Mouse (Mus musculus) liver, embryonic 12.5 days (tissue): ENCODE measurements around the gene Akap12. TPM values are rescaled to one million over a fixed set of nuclear protein-coding genes. Genes with fewer than 3 reads are reported as not detected.

ENCODE experiments used
- ATAC-seq: fragments of 200-750 bp; cut with Nextera tagmentation; 2 replicates; pipeline ENCODE4 v1.8.0; 2017; ENCODE audit warnings: moderate number of reproducible peaks, mild to moderate bottlenecking, moderate library complexity
- H3K27ac ChIP-seq: fragments of 300-500 bp; sonication (generic); 2 replicates; pipeline ENCODE4 v1.5.1; 2016; ENCODE audit warnings: mild to moderate bottlenecking
- H3K27me3 ChIP-seq: fragments of 300-500 bp; sonication (generic); replicated peaks from 2 replicates; pipeline ENCODE4 v1.6.1; 2016; ENCODE audit warnings: mild to moderate bottlenecking, moderate library complexity
- H3K36me3 ChIP-seq: fragments of 300-500 bp; sonication (generic); 2 replicates; pipeline ENCODE4 v1.6.1; 2016; ENCODE audit warnings: mild to moderate bottlenecking, moderate library complexity
- H3K4me1 ChIP-seq: fragments of 300-500 bp; sonication (generic); 2 replicates; pipeline ENCODE4 v1.6.1; 2016
- H3K4me2 ChIP-seq: fragments of 300-500 bp; sonication (generic); 2 replicates; pipeline ENCODE4 v1.6.1; 2016; ENCODE audit warnings: mild to moderate bottlenecking, moderate library complexity
- H3K4me3 ChIP-seq: fragments of 300-500 bp; sonication (generic); 2 replicates; pipeline ENCODE4 v1.5.1; 2016; ENCODE audit warnings: mild to moderate bottlenecking, moderate library complexity
- H3K9ac ChIP-seq: fragments of 300-500 bp; sonication (generic); 2 replicates; pipeline ENCODE4 v1.6.1; 2016; ENCODE audit warnings: mild to moderate bottlenecking, moderate library complexity
- H3K9me3 ChIP-seq: fragments of 300-500 bp; sonication (generic); replicated peaks from 2 replicates; pipeline ENCODE4 v1.6.1; 2016; ENCODE audit warnings: mild to moderate bottlenecking, moderate library complexity
- WGBS: fragments of 180-500 bp; shearing (Covaris S2); methylation state at CpG from one replicate; pipeline ENCODE4 v1.1.7; 2016; ENCODE audit not compliant: insufficient replicate concordance; 5-methylcytosine and 5-hydroxymethylcytosine counted together
- polyA plus RNA-seq: library from polyadenylated mRNA; unstranded; fragments of >200 nt; fragmentation: Nextera tagmentation; extraction: Ambion mirVana; gene quantifications from 2 replicates; pipeline ENCODE4 v1.2.1, GENCODE M21; 2016

The Akap12 gene
- polyA plus RNA-seq, 1 experiment from 2014 or later = 7.1 TPM

- Histone ChIP-seq H3K27me3 (no peaks in the 10 kb centered on the region), H3K4me1 (peaks cover 68% of the 10 kb centered on the region), H3K9ac (peak overlapping the region; percentile 99), H3K36me3 (peaks cover 22% of the 10 kb centered on the region), H3K4me3 (peak overlapping the region; percentile 99), H3K27ac (no peak overlapping the region), H3K4me2 (peak overlapping the region; percentile 94), H3K9me3 (no peaks in the 10 kb centered on the region)
- WGBS = 61% methylated on average over 5 of the region's 5 CpGs
- ATAC-seq = no peak
These were observed 123.4 kb downstream of the Akap12 start for GRCm38 (mm10) chr10:4389461-4390112.

DNA sequence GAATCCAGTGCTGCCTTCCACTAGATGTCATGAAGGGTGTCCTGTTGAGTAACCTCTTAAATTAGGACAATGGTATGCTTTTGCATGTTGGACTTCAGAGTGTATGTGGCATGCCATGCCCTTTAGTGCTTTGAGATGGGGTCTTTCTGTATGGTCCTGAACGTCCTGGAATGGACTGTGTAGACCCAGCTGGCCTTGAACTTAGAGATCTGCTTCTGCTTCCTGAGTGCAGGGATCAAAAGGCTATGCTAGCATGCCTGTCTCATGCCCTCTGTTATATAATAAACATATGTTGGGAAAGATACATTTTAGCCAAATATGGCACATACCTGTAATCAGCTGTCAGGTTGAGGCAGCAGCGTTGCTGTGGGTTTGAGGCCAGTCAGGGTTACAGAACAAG is 124.4 kb downstream of the Akap12 start:
- no peak overlapping the region for H3K27ac ChIP-seq
- no peaks in the 10 kb centered on the region for H3K9me3 ChIP-seq
- H3K36me3 ChIP-seq = peaks cover 32% of the 10 kb centered on the region
- no peak for ATAC-seq
- no peaks in the 10 kb centered on the region for H3K27me3 ChIP-seq
- H3K4me2 ChIP-seq = no peak overlapping the region
- no peak overlapping the region; the same call in 1 of the 2 replicates for H3K9ac ChIP-seq
- H3K4me3 ChIP-seq = no peak overlapping the region
- 58% methylated on average over 2 of the region's 2 CpGs for WGBS
- peaks cover 58% of the 10 kb centered on the region for H3K4me1 ChIP-seq

DNA sequence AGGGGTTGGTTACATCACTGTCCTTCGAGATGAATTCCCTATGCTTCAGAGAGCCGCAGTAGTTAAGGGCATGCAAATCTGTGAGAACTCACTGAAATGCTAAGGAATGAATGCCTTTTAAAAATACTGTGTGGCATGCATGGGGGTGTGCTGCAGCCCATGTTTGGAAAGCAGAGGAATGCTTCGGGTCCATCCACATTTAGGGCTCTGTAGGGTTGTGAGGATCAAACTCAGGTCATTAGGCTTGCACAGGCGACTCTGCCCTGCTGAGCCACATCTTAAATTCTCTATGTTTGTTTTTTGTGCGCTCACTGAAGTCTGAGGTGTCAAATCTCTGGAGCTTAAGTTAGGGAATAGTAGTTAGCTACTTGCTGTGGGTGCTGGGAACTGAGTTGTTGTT is 124.9 kb downstream of the Akap12 start:
- Histone ChIP-seq H3K36me3 (peaks cover 37% of the 10 kb centered on the region), H3K4me2 (no peak overlapping the region), H3K27me3 (no peaks in the 10 kb centered on the region), H3K9ac (no peak overlapping the region), H3K27ac (no peak overlapping the region), H3K4me1 (peaks cover 53% of the 10 kb centered on the region), H3K4me3 (no peak overlapping the region), H3K9me3 (no peaks in the 10 kb centered on the region)
- no peak for ATAC-seq
- WGBS = 74% methylated on average over 5 of the region's 5 CpGs

GRCm38 (mm10) chr10:4391851-4392250 is 125.7 kb downstream of the Akap12 start:
- H3K4me1 ChIP-seq = peaks cover 49% of the 10 kb centered on the region
- 0 out of 2 replicates have a peak overlapping the region, but pooled peaks have one; percentile 20 for H3K27ac ChIP-seq
- ATAC-seq = no peak
- no peaks in the 10 kb centered on the region for H3K9me3 ChIP-seq
- H3K27me3 ChIP-seq = no peaks in the 10 kb centered on the region
- no peak overlapping the region for H3K4me3 ChIP-seq
- H3K4me2 ChIP-seq = no peak overlapping the region
- H3K36me3 ChIP-seq = peaks cover 43% of the 10 kb centered on the region
- no peak overlapping the region for H3K9ac ChIP-seq
- 57% methylated on average over 6 of the region's 6 CpGs for WGBS

GRCm38 (mm10) chr10:4395321-4395720 is 129.1 kb downstream of the Akap12 start:
- Histone ChIP-seq H3K9ac (no peak overlapping the region), H3K4me3 (no peak overlapping the region), H3K27me3 (no peaks in the 10 kb centered on the region), H3K9me3 (no peaks in the 10 kb centered on the region), H3K27ac (no peak overlapping the region), H3K4me2 (no peak overlapping the region), H3K4me1 (peaks cover 34% of the 10 kb centered on the region), H3K36me3 (peaks cover 66% of the 10 kb centered on the region)
- WGBS = 90% methylated on average over 3 of the region's 3 CpGs
- no peak for ATAC-seq

DNA sequence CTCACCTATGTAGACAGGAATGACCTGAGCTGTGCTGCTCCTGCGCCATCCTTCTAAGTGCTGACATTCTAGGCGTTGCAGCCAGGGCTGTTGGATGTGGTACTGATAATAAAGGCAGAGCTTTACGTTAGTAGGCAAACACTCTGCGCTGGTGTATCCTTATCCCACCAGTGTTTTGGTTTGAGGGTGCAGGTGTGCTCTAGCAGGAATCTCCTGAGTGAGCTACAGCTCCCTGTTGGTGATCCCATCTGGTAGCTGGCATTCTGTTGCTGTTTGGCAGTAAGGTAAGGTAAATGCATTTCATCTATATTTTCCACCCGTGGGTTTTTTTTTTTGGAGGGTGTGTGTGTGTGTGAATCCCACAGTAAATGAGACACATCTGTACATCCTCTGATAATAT is 131.9 kb downstream of the Akap12 start:
- Histone ChIP-seq H3K36me3 (peaks cover 70% of the 10 kb centered on the region), H3K27me3 (no peaks in the 10 kb centered on the region), H3K9ac (no peak overlapping the region), H3K9me3 (no peaks in the 10 kb centered on the region), H3K27ac (no peak overlapping the region), H3K4me3 (no peak overlapping the region), H3K4me2 (no peak overlapping the region), H3K4me1 (peaks cover 12% of the 10 kb centered on the region; the same call in 1 of the 2 replicates)
- ATAC-seq = no peak
- 71% methylated on average over 5 of the region's 5 CpGs for WGBS

- Histone ChIP-seq H3K36me3 (peaks cover 71% of the 10 kb centered on the region), H3K9ac (no peak overlapping the region), H3K4me2 (no peak overlapping the region), H3K4me3 (no peak overlapping the region), H3K9me3 (no peaks in the 10 kb centered on the region), H3K27ac (no peak overlapping the region), H3K4me1 (peaks cover 11% of the 10 kb centered on the region), H3K27me3 (no peaks in the 10 kb centered on the region)
- ATAC-seq = peak; percentile 16; the same call in 1 of the 2 replicates
- WGBS = 59% methylated on average over 5 of the region's 5 CpGs
These were observed 138.8 kb downstream of the Akap12 start for GRCm38 (mm10) chr10:4404895-4405491.

GRCm38 (mm10) chr10:4405511-4405910 is 139.3 kb downstream of the Akap12 start:
- Histone ChIP-seq H3K9ac (no peak overlapping the region), H3K36me3 (peaks cover 71% of the 10 kb centered on the region), H3K27me3 (no peaks in the 10 kb centered on the region), H3K4me2 (no peak overlapping the region), H3K27ac (no peak overlapping the region), H3K4me1 (peaks cover 11% of the 10 kb centered on the region), H3K9me3 (no peaks in the 10 kb centered on the region), H3K4me3 (no peak overlapping the region)
- peak; percentile 88 for ATAC-seq
- 20% methylated on average over 5 of the region's 5 CpGs for WGBS

DNA sequence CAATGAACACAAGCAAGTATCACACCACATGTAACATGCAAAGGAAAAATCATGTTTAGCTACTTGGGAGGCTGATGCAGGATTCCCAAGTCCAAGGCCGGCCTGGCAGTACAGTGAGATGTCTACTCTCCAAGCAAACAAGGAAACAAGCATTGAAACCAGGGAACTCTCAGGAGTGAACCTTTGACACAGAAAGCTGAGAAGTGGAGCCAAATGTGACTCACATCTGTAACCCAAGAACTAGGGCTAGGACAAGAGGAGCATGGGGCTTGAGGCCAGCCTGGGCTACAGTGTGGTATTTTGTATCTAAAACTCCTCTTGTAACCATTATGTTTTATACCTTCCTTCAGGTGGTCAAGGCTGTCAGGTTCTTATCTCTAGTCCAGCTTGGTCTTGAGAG is 141.0 kb downstream of the Akap12 start:
- no peak overlapping the region for H3K4me3 ChIP-seq
- H3K4me1 ChIP-seq = peaks cover 11% of the 10 kb centered on the region
- no peak overlapping the region for H3K27ac ChIP-seq
- no peaks in the 10 kb centered on the region for H3K9me3 ChIP-seq
- no peak overlapping the region for H3K4me2 ChIP-seq
- H3K36me3 ChIP-seq = peaks cover 76% of the 10 kb centered on the region
- ATAC-seq = no peak
- no peaks in the 10 kb centered on the region for H3K27me3 ChIP-seq
- H3K9ac ChIP-seq = no peak overlapping the region
- WGBS = 76% methylated on average over 1 of the region's 1 CpGs

Other genes starting within 250 kb of the Akap12 start
- 7.4 and 7.5 TPM in 2 replicates for gene Zbtb2, start 121.7 kb downstream of the Akap12 start, polyA plus RNA-seq
- 27.7 and 32.7 TPM in 2 replicates for gene Rmnd1, start 166.0 kb downstream of the Akap12 start, polyA plus RNA-seq
- gene Armt1, start 166.1 kb downstream of the Akap12 start, polyA plus RNA-seq = 23.6 and 23.9 TPM in 2 replicates
- gene Ccdc170, start 216.1 kb downstream of the Akap12 start, polyA plus RNA-seq = 0.07 TPM in 1 of 2 replicates, not detected in the other